Mouse (Mus musculus): ENCODE measurements at regions not wholly inside any gene's neighbourhood (a gene's known extent, or its start where the extent isn't known, plus 50 kb on each side); places are given as distances from the start of the nearest gene placed in this dataset.

DNA sequence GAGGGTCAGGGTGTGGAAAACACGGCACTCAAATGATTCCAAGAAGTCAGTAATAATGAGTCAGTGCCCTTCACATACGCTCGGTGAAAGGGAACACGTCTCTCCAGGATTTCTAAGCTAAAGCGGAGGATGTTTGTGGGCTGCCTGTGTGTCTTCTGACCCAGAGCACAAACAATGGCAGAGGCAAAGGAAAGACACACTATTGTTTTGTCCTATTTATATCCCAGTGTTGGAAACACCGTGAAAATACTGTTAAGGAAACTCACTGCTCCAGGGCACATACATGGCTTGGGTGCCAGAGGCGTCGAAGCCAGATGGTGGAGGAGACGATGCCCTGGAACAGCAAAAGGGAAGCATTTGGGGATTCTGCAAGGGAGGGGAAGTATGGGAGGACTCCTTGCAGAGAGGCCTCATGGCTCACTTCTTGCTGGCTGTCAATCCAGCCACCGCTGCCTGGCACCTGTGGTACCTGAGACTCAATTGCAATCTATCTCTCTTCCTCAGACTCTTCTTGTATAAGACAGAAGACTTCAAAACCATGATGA, 192.6 kb upstream of the Ankrd55 start:
- H3K9me3 ChIP-seq (ENCODE audit: control insufficient read depth, low read length): no peaks in the 10 kb centered on the region
- H3K36me3 ChIP-seq (ENCODE audit: control insufficient read depth, insufficient read depth, low read length): no peaks in the 10 kb centered on the region
- no peak overlapping the region for H3K9ac ChIP-seq (ENCODE audit: low read length)
- ATAC-seq (ENCODE audit: insufficient number of reproducible peaks, low FRiP score, low TSS enrichment, low read depth) (no peak), DNase-seq (ENCODE audit: low spot score) (no peak)
- WGBS: 90% methylated on average over 10 of the region's 10 CpGs
- H3K4me2 ChIP-seq (ENCODE audit: low read depth, severe bottlenecking): no peak overlapping the region
- no peak overlapping the region for H3K4me3 ChIP-seq (ENCODE audit: low read depth, low read length)
- H3K27ac ChIP-seq (replicated peaks; ENCODE audit: low read depth, low read length): no peak overlapping the region
- no peaks in the 10 kb centered on the region for H3K27me3 ChIP-seq (ENCODE audit: control insufficient read depth, insufficient read depth, low read length)
- peaks cover 2% of the 10 kb centered on the region; the same call in 1 of the 2 replicates for H3K4me1 ChIP-seq (ENCODE audit: control insufficient read depth, insufficient read depth, low read length)

DNA sequence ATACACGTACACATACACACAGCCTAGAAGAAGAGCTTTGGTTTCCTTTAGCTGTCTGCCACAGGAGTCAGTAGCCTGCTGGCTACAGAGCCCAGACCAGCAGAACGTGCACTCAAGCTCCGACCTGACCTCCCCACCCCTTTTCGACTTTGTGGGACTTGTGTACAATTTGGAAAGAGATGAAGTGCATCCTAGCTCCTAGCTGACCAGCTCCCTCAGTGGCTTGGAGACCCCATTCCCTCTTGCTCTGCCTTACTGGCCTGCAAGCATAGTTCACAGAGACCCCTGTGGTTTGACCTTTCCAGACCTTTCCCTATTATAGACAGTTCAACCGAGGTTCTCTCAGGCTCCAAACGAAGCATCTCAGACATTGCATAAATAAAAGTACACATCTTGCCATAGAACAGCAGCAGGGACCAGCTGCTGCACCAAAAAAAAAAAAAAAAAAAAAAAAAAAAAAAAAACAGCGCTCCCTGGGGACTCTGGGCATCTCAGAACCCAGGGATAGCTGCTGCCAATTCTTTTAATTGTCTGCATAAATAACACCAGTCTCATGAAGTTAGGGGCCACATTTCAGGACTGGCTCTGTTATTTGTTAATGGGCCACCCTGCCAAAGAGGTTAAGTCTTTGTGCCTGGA, 188.2 kb upstream of the Ankrd55 start:
- Histone ChIP-seq H3K4me1 (ENCODE audit: control insufficient read depth, insufficient read depth, low read length) (peaks cover 2% of the 10 kb centered on the region; the same call in 1 of the 2 replicates), H3K27me3 (ENCODE audit: control insufficient read depth, insufficient read depth, low read length) (no peaks in the 10 kb centered on the region), H3K9me3 (ENCODE audit: control insufficient read depth, low read length) (no peaks in the 10 kb centered on the region), H3K27ac (replicated peaks; ENCODE audit: low read depth, low read length) (no peak overlapping the region), H3K9ac (ENCODE audit: low read length) (no peak overlapping the region; the same call in 1 of the 2 replicates), H3K4me3 (ENCODE audit: low read depth, low read length) (peak overlapping the region; percentile 49), H3K36me3 (ENCODE audit: control insufficient read depth, insufficient read depth, low read length) (no peaks in the 10 kb centered on the region), H3K4me2 (ENCODE audit: low read depth, severe bottlenecking) (peak overlapping the region; percentile 92)
- DNase-seq (ENCODE audit: low spot score): no peak
- 35% methylated on average over 7 of the region's 7 CpGs for WGBS
- ATAC-seq (ENCODE audit: insufficient number of reproducible peaks, low FRiP score, low TSS enrichment, low read depth): no peak

DNA sequence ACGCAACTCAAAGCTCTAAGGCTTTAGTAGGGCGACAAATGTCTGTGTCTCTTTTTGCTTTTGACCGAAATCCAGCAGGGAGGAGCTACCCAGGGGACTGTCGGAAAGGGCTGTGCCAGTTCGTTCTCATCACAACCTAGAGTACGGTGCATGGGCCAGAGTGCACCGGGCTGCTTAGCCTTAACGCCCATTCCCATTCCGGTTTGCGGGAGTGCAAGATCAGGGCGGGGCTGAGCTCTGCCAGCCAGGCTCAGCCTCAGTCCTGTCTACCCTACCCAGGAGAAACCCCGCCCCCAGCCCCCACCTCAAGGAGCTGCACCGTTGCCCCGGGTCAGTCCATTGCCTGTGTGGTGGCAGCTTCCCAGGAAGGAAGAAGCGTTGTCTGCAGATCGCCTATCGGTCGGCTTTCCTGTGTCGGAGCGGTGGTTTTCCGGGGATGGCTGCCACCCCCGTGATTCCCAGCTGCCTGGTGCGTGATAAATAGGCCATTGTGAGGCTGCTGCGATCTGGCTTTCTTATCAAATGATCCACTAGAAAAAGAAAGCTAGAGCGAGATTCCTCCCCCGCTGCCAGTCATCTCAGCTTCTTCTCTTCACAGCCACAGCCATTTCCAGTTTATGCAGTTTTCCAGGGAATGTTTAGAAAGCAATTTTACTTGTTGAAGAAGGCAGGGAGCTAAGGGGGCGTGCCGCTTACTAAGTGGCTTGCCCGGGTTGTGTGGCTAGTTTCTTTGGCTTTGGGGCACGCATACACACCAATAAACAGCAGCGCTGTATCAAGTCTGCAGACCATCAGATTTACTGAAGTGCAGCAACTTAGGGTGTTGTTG, 187.4 kb upstream of the Ankrd55 start:
- 3% methylated on average over 31 of the region's 31 CpGs for WGBS
- ATAC-seq (ENCODE audit: insufficient number of reproducible peaks, low FRiP score, low TSS enrichment, low read depth) (peak; percentile 83; the same call in 1 of the 2 replicates), DNase-seq (ENCODE audit: low spot score) (peak; percentile 74)
- Histone ChIP-seq H3K27ac (replicated peaks; ENCODE audit: low read depth, low read length) (no peak overlapping the region), H3K4me2 (ENCODE audit: low read depth, severe bottlenecking) (peak overlapping the region; percentile 92), H3K9me3 (ENCODE audit: control insufficient read depth, low read length) (no peaks in the 10 kb centered on the region), H3K4me1 (ENCODE audit: control insufficient read depth, insufficient read depth, low read length) (peaks cover 2% of the 10 kb centered on the region; the same call in 1 of the 2 replicates), H3K27me3 (ENCODE audit: control insufficient read depth, insufficient read depth, low read length) (no peaks in the 10 kb centered on the region), H3K9ac (ENCODE audit: low read length) (peak overlapping the region; percentile 56), H3K4me3 (ENCODE audit: low read depth, low read length) (peak overlapping the region; percentile 49), H3K36me3 (ENCODE audit: control insufficient read depth, insufficient read depth, low read length) (no peaks in the 10 kb centered on the region)

DNA sequence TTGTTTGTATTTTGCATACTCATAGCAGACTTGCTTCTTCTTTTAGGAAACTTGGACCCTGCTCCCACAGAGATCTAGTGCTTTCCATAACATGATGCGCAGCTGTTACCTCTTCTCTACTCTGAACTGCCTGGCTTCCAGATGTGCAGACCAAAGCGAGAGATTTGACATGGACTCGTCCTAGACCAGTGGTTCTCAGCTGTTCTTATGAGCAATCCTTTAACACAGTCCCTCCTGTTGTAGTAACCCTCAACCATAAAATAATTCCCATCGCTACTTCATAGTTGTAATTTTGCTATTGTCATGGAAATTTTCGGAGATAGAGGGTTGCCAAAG, 186.9 kb upstream of the Ankrd55 start:
- DNase-seq (ENCODE audit: low spot score): no peak
- Histone ChIP-seq H3K4me1 (ENCODE audit: control insufficient read depth, insufficient read depth, low read length) (peaks cover 2% of the 10 kb centered on the region; the same call in 1 of the 2 replicates), H3K27me3 (ENCODE audit: control insufficient read depth, insufficient read depth, low read length) (no peaks in the 10 kb centered on the region), H3K9ac (ENCODE audit: low read length) (no peak overlapping the region), H3K9me3 (ENCODE audit: control insufficient read depth, low read length) (no peaks in the 10 kb centered on the region), H3K36me3 (ENCODE audit: control insufficient read depth, insufficient read depth, low read length) (no peaks in the 10 kb centered on the region), H3K4me2 (ENCODE audit: low read depth, severe bottlenecking) (peak overlapping the region; percentile 92; the same call in 1 of the 2 replicates), H3K27ac (replicated peaks; ENCODE audit: low read depth, low read length) (no peak overlapping the region), H3K4me3 (ENCODE audit: low read depth, low read length) (peak overlapping the region; percentile 49; the same call in 1 of the 2 replicates)
- ATAC-seq (ENCODE audit: insufficient number of reproducible peaks, low FRiP score, low TSS enrichment, low read depth): no peak
- WGBS: 53% methylated on average over 5 of the region's 5 CpGs

DNA sequence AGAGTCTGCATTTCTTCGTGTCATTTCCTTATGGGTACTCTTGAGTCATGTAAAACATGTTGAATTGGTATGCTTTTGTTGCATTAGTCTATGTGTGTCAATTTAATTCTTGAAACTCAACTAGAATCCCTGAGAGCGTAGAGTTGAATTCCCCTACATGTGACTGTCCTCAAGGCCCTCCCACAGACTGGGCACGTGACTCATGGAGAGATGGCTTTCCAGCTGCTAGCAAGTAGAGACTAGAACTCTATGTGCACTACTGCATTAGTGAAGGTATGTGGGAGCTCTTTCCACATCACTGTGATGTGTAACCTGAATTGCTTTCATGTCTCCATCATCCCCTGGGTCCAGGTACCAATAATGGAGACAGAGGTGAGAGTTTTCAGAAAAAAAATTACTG, 182.3 kb upstream of the Ankrd55 start:
- no peak overlapping the region for H3K4me3 ChIP-seq (ENCODE audit: low read depth, low read length)
- ATAC-seq (ENCODE audit: insufficient number of reproducible peaks, low FRiP score, low TSS enrichment, low read depth): no peak

DNA sequence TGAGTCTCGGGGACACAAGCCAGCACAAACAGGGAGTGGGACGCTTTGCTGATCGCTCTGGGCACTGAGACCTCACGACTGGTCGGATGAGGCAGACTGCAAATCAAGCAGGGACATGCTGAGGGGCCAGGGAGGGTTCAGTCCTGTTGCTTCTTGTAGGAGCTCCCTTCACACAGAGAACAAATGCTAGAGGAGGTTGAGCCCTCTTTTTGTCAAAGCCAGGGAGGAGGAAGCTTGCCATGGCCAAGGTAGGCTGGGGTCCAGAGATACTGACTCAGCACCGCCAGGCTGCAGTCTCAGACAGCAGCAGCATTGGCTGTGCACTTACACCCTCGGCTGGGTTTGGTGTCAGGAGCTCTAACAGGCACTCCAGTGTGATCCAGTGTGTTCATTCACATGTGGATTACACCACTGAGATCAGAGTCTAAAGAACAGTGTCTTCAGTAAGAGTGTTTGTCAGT, 173.5 kb upstream of the Ankrd55 start:
- Histone ChIP-seq H3K4me3 (ENCODE audit: low read depth, low read length) (no peak overlapping the region), H3K9me3 (ENCODE audit: control insufficient read depth, low read length) (no peaks in the 10 kb centered on the region), H3K4me1 (ENCODE audit: control insufficient read depth, insufficient read depth, low read length) (no peaks in the 10 kb centered on the region), H3K27me3 (ENCODE audit: control insufficient read depth, insufficient read depth, low read length) (no peaks in the 10 kb centered on the region), H3K27ac (replicated peaks; ENCODE audit: low read depth, low read length) (no peak overlapping the region), H3K9ac (ENCODE audit: low read length) (no peak overlapping the region), H3K36me3 (ENCODE audit: control insufficient read depth, insufficient read depth, low read length) (no peaks in the 10 kb centered on the region), H3K4me2 (ENCODE audit: low read depth, severe bottlenecking) (no peak overlapping the region)
- DNase-seq (ENCODE audit: low spot score): no peak
- ATAC-seq (ENCODE audit: insufficient number of reproducible peaks, low FRiP score, low TSS enrichment, low read depth): no peak
- WGBS: 67% methylated on average over 7 of the region's 7 CpGs

More for the DNA sequence above, 182.3 kb upstream of the Ankrd55 start:
- H3K27ac ChIP-seq (replicated peaks; ENCODE audit: low read depth, low read length): no peak overlapping the region
- H3K4me2 ChIP-seq (ENCODE audit: low read depth, severe bottlenecking): no peak overlapping the region
- no peaks in the 10 kb centered on the region for H3K9me3 ChIP-seq (ENCODE audit: control insufficient read depth, low read length)
- no peaks in the 10 kb centered on the region; the same call in 1 of the 2 replicates for H3K4me1 ChIP-seq (ENCODE audit: control insufficient read depth, insufficient read depth, low read length)
- no peaks in the 10 kb centered on the region for H3K27me3 ChIP-seq (ENCODE audit: control insufficient read depth, insufficient read depth, low read length)
- 95% methylated on average over 3 of the region's 3 CpGs for WGBS
- no peak for DNase-seq (ENCODE audit: low spot score)
- no peaks in the 10 kb centered on the region for H3K36me3 ChIP-seq (ENCODE audit: control insufficient read depth, insufficient read depth, low read length)
- no peak overlapping the region for H3K9ac ChIP-seq (ENCODE audit: low read length)

DNA sequence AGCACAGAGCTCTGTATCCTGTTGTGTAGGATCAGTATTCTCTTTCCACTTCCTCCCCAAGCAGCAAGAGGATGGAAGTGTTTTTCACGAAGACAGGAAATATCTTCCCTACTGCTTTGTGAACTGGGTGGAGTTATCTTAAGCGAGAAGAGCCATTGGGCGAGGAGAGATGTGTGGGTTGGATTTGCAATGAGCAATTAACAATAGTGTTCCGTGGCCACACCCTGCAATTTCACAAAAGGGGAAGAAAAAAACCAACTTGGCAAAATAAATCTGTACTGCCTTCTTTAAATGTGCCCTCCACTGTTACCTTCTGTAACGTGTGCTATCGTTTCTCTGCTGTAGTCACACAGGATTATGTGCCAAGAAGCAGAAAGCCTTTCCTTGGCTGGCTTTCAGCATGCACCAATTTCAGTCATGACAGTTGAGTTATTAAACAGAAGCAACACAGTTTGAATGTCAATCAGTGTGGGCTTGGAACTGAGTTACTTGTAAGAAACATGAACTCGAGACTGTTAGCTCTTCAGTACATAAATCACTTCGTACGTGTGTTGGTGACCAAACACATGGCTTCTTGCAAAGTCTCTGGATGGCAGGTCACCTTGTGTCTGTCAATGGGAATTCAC, 172.0 kb upstream of the Ankrd55 start:
- ATAC-seq (ENCODE audit: insufficient number of reproducible peaks, low FRiP score, low TSS enrichment, low read depth) (no peak), DNase-seq (ENCODE audit: low spot score) (no peak)
- Histone ChIP-seq H3K9me3 (ENCODE audit: control insufficient read depth, low read length) (no peaks in the 10 kb centered on the region), H3K27ac (replicated peaks; ENCODE audit: low read depth, low read length) (no peak overlapping the region), H3K9ac (ENCODE audit: low read length) (no peak overlapping the region), H3K27me3 (ENCODE audit: control insufficient read depth, insufficient read depth, low read length) (no peaks in the 10 kb centered on the region), H3K4me3 (ENCODE audit: low read depth, low read length) (no peak overlapping the region), H3K4me2 (ENCODE audit: low read depth, severe bottlenecking) (no peak overlapping the region), H3K36me3 (ENCODE audit: control insufficient read depth, insufficient read depth, low read length) (no peaks in the 10 kb centered on the region), H3K4me1 (ENCODE audit: control insufficient read depth, insufficient read depth, low read length) (0 out of 2 replicates have a peak, but pooled peaks cover 2% of the 10 kb centered on the region)
- WGBS: 72% methylated on average over 9 of the region's 9 CpGs

DNA sequence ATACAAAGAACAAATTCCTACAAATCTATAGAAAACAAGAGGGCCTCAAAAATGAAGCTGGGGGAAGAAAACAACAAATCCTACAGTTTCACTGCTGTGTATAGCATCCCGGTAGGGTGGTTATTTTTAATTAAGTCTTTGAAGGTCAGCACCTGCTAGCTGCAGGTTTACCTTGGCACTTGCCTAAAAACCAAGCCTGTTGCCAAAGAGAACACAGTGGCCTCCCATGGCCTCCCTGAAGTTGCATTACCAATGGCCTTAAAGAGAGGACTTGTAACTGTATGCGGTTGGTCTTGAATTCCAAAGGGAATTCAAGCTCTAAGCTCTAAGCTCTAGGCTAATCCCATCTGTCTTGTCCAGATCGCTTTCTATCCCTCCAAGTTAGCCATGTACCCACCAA, 169.7 kb upstream of the Ankrd55 start:
- WGBS: 93% methylated on average over 3 of the region's 3 CpGs
- 0 out of 2 replicates have a peak, but pooled peaks cover 2% of the 10 kb centered on the region for H3K4me1 ChIP-seq (ENCODE audit: control insufficient read depth, insufficient read depth, low read length)
- H3K4me3 ChIP-seq (ENCODE audit: low read depth, low read length): no peak overlapping the region
- no peaks in the 10 kb centered on the region for H3K9me3 ChIP-seq (ENCODE audit: control insufficient read depth, low read length)
- no peak overlapping the region for H3K4me2 ChIP-seq (ENCODE audit: low read depth, severe bottlenecking)
- H3K27ac ChIP-seq (replicated peaks; ENCODE audit: low read depth, low read length): no peak overlapping the region
- ATAC-seq (ENCODE audit: insufficient number of reproducible peaks, low FRiP score, low TSS enrichment, low read depth) (no peak), DNase-seq (ENCODE audit: low spot score) (no peak)
- H3K9ac ChIP-seq (ENCODE audit: low read length): no peak overlapping the region
- H3K36me3 ChIP-seq (ENCODE audit: control insufficient read depth, insufficient read depth, low read length): no peaks in the 10 kb centered on the region
- no peaks in the 10 kb centered on the region for H3K27me3 ChIP-seq (ENCODE audit: control insufficient read depth, insufficient read depth, low read length)

Data from limb, embryonic 11.5 days (tissue).